Mouse (Mus musculus) splenic B cell, adult 2 months (primary cell): ENCODE measurements around the gene Gm10322.

Experiments used
- DNase-seq: peaks from one replicate; pipeline ENCODE4 v3.0.0-alpha.2; 2011; ENCODE audit warnings: low read depth, low spot score
- H3K27me3 ChIP-seq: 2 replicates; pipeline ENCODE4 v1.6.1; 2012; ENCODE audit warnings: mild to moderate bottlenecking, low read length, moderate library complexity, mixed read lengths; ENCODE audit not compliant: control insufficient read depth, poor library complexity, insufficient read depth, severe bottlenecking
- H3K36me3 ChIP-seq: 2 replicates; pipeline ENCODE4 v1.6.1; 2012; ENCODE audit warnings: mild to moderate bottlenecking, low read length, moderate library complexity, mixed read lengths; ENCODE audit not compliant: control insufficient read depth, poor library complexity, insufficient read depth, severe bottlenecking

Gene Gm10322

DNA sequence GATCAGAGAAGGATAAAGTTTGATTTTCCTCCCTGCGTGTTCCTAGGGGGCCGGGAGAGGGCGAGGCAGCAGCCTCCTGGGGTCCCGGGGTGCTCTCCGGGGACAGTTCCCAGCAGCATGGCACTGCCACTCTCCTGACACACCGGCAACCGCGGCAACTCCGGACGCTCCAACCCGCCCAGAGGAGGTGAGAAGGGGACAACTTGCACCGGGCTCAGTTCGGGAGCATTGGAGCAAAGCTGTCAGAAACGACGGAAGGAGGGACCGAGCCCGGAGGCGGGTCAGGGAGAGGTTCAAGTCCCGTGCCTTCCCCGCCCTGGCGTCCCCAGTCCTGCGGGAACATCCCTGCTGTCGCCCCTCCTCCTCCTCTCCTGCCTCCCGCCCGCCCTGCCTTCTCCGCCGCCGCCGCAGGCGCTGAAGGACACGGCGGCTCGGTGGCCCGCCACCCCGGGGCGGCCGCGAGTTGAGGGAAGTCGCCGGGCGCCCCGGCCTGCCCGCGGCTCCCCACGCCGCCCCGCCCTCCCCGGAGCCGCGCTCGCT lies at the start of gene Gm10322:
Gene Gm10322 (plus strand): TSS at position 83 of the 540 bp plus-strand sequence.
- no peak for DNase-seq
- H3K36me3 ChIP-seq: no peaks in the 10 kb centered on the region

DNA sequence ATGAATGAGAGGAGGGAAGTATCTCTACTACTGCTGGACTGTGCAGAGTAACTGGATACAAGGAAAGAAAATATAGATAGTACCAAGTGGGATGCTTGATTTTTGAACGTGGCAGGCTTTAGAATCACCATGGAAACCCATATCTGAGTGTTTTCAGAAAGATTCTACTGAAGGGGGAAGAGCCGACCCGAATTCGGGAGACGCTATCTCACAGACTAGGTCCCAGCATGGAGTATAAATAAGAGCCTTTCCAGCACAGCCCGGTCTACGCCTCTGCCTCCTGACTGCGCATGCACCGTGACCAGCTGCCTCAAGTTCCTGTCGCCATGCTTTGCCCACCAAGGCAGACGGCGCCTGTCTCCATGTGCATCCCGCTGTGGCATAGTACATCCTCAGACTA lies 48.9 kb upstream of the Gm10322 start:
- no peak for DNase-seq
- no peaks in the 10 kb centered on the region for H3K36me3 ChIP-seq
- H3K27me3 ChIP-seq: no peaks in the 10 kb centered on the region

More for the DNA sequence above, at the start of gene Gm10322:
- no peaks in the 10 kb centered on the region for H3K27me3 ChIP-seq

GRCm38 (mm10) chr10:59568665-59569480 lies 47.0 kb upstream of the Gm10322 start:
- H3K27me3 ChIP-seq: no peaks in the 10 kb centered on the region
- H3K36me3 ChIP-seq: no peaks in the 10 kb centered on the region
- no peak for DNase-seq

- Histone ChIP-seq H3K27me3 (no peaks in the 10 kb centered on the region), H3K36me3 (no peaks in the 10 kb centered on the region)
- no peak for DNase-seq
Measured at GRCm38 (mm10) chr10:59569481-59569869, 46.4 kb upstream of the Gm10322 start.

- Histone ChIP-seq H3K36me3 (no peaks in the 10 kb centered on the region), H3K27me3 (no peaks in the 10 kb centered on the region)
- DNase-seq: peak; percentile 53
Measured at GRCm38 (mm10) chr10:59570360-59570759, 45.5 kb upstream of the Gm10322 start.

GRCm38 (mm10) chr10:59570780-59571179 lies 45.1 kb upstream of the Gm10322 start:
- no peaks in the 10 kb centered on the region for H3K27me3 ChIP-seq
- H3K36me3 ChIP-seq: no peaks in the 10 kb centered on the region
- no peak for DNase-seq

- DNase-seq: no peak
- H3K27me3 ChIP-seq: no peaks in the 10 kb centered on the region
- no peaks in the 10 kb centered on the region for H3K36me3 ChIP-seq
Measured at GRCm38 (mm10) chr10:59571273-59571672, 44.6 kb upstream of the Gm10322 start.

DNA sequence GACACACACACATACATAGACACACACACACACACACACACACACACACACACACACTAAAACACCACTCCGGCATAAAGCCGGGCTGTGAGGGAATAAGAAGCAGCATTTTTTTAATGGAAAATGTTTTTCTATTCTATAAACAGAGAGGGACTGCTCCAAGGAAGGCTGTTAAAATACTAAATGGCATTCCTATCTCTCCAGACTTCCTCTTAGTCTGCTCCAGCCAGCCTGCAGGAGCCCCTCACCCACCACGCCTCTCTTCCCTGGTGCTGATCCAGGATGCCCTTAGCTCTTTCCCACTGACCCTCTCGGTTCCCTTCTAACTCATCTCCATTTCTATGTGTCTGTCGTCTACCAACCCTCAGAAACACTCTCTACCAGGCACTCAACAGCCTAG lies 43.9 kb upstream of the Gm10322 start:
- H3K27me3 ChIP-seq: no peaks in the 10 kb centered on the region
- no peak for DNase-seq
- no peaks in the 10 kb centered on the region for H3K36me3 ChIP-seq

DNA sequence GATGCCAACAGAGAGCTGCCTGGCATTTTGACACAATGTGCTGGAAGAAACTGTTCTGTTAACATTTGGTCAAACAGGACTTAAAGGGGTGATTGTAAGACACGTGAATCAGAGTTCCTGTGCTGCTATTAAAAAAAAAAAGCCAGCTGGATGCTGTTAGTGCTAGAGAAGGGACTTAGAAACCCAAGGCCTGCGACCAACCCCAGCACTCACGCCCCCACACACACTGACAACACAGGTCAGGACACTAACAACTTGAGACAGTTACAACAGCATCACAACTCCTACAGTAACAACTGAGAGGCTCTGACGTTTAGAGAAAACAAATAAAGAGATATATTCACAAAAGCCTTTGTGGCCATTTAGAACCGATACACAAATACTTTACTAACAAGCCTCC lies 39.6 kb upstream of the Gm10322 start:
- no peaks in the 10 kb centered on the region for H3K27me3 ChIP-seq
- no peaks in the 10 kb centered on the region for H3K36me3 ChIP-seq
- no peak for DNase-seq

DNA sequence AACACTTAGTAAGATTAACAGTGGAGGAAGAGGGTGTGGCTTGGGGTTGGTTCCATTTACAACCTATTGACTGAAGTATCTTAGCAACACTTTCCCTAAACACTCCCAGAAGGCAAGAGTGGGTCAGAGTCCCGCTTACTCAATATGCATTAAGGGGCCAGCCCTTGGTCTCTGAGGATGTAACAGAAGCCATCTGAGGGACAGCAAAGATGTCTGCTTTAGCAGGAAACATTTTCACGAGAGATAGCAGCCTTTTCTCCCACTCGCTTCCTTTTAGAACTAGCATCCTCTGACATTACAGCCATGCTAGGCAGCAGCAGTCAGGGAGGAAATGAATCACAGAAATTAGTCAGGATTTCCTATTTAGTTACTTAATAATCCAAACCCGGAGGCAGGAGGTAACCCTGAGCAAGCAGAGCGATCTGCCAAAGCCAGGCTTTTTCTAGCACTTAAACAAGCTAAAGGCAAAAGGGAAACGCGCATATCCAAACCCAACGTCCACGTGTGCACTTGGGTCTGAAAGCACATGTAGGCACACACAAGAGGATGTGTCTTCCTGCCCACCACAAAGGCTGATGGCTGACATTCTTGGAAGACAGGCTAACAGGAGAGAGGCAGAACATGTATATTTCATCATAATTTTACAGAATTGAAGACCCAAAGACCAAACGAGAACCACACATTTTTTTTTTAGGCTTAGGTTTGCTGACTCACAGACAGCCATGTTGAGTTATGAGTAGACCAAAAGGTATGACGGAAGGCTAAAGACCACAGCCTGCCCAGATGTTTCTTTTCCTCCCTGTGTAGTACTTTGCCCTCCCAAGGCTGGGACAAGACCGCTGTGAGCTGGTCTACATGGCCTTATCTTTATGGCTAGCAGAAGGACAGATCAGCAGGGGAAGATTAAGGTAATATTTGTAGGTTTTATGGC lies 37.7 kb upstream of the Gm10322 start:
- Histone ChIP-seq H3K27me3 (no peaks in the 10 kb centered on the region), H3K36me3 (no peaks in the 10 kb centered on the region)
- DNase-seq: peak; percentile 38

DNA sequence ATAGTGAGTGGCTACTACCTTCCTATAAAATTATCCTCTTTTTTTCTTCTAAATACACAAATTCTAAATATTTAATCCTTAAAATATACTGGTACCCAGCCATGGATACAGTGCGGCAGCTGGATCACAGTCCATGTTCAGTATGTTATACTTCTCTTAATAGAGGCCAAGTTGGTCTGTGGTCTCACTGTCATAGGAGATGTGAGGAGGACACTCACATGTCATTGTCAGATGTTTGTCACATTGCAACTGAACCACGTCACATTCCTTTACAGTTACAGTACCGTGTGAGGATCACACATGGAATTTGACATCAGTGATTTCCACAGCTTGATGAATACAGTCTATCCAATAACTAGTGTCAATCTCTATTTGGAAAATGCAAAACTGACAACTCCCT lies 36.2 kb upstream of the Gm10322 start:
- DNase-seq: no peak
- no peaks in the 10 kb centered on the region for H3K36me3 ChIP-seq
- no peaks in the 10 kb centered on the region for H3K27me3 ChIP-seq

DNA sequence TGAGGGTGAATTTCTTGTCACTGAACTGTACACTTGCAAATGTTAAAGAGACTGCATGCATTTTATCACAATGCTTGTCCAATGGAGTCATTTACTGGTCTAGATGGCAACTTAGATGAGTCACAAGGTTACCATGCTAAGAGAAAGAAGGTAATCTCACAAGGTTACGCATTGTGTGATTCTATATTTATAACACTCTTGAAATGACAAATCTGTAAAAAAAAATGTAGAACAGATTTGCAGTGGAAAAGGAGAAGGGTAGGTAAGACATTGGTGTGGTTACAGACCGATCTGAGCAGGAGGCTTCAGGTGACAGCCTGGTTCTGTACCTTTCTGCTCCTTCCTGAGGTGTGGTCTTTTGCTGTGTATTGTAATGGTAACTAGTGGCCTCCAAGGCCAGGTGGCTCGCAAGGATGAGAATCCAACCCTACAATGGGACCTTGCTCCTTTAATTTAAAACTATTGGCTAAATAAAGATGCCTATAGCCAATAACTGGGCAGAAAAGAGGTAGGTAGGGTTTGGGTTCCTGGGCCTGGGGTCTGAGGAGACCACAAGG lies 35.2 kb upstream of the Gm10322 start:
- H3K36me3 ChIP-seq: no peaks in the 10 kb centered on the region
- DNase-seq: no peak
- H3K27me3 ChIP-seq: no peaks in the 10 kb centered on the region

GRCm38 (mm10) chr10:59581826-59582543 lies 33.9 kb upstream of the Gm10322 start:
- Histone ChIP-seq H3K36me3 (no peaks in the 10 kb centered on the region; the same call in 1 of the 2 replicates), H3K27me3 (no peaks in the 10 kb centered on the region)
- no peak for DNase-seq

DNA sequence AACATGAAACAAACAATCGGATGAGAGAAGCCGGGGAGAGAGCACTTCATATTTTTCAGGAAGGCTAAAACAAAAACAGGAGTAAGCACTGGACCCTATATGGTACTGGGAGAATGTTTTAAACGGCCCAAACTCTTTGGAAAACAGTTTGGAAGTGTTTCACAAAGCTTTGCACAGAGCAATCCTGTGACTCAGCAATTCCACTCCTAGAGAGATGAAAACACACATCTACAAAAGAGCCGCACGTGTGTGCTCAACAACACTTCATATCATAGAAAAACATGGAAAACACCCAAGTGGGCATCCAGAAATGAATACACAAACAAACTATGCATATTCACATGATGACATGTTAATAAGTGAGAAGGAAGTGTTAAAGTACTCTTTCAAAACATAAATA lies 30.2 kb upstream of the Gm10322 start:
- H3K36me3 ChIP-seq: no peaks in the 10 kb centered on the region; the same call in 1 of the 2 replicates
- no peak for DNase-seq
- no peaks in the 10 kb centered on the region for H3K27me3 ChIP-seq
